Mouse (Mus musculus) ovary, adult 18-20 months (tissue): Measurements from ENCODE around the gene Slc3a2.
"Not testable (repeated sequence)": the region's sequence is repeated elsewhere in the genome, so short reads cannot be mapped to it uniquely, and the experiment has no call there.

Experiments used
- DNase-seq: peaks from one replicate; pipeline ENCODE4 v3.0.0; 2022; ENCODE audit warnings: low spot score, mixed read lengths

Gene Slc3a2

DNA sequence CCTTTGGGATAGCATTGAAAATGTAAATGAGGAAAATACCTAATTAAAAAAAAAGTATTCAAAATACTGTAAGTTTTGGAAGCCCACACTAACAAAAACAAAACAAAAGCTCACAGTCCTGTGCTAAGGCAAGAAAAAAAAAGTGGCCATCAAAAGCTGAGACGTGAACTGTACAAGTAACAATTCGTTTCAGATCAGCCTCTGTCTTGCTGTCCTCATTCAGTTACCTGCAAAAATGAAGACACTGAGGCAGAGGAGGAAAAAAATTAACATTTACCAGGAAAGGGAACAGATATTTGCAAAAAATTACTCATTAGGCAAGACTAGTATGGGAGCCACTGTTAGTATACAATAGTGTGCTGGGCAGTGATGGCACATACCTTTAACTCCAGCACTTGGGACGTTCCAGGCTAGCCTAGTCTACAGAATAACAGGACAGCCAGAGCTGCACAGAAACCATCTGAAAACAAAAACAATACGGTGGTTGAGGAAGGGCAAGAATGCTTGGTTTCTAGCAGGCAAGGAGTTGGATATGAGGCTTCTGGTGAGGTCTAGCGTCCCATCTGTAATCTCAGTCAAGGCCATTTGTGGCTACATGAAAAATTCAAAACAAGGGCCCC, 4.4 kb upstream of the Slc3a2 start:
- DNase-seq, result no peak

DNA sequence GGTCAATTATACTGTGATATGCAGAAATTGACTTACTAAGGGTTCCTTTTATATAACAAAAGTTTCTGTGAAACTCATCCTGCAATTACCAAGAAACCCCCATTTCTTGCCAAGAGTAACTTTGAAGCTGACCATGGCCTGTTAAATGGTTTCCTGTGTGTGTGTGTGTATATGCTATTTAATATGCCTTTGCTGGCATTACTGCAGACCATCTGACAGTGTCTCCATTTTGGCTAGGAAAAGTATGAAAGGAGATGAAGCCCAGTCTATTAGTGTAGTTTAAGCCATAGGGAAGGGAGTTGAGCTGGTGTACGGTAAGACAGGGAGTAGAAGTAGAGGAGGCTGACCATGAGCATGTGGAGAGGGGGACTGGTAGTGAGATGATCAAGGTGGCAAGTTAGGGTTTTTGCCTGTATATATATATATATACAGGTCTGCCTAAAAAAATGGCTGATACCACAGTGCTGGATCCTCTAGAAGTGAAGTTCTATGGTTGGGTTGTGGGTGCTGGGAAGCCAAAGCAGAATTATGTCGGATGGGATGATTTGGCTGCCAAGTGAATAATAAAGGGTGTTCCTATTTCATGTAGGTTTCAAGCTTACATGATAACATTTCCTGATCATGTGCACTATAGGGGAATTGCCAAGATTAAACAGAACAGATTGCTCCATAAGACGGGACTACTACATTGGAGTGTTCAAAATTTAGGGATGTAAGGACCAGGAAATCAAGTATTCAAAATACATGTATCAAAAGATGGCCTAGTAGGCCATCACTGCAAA, 3.6 kb upstream of the Slc3a2 start:
- DNase-seq, result no peak

DNA sequence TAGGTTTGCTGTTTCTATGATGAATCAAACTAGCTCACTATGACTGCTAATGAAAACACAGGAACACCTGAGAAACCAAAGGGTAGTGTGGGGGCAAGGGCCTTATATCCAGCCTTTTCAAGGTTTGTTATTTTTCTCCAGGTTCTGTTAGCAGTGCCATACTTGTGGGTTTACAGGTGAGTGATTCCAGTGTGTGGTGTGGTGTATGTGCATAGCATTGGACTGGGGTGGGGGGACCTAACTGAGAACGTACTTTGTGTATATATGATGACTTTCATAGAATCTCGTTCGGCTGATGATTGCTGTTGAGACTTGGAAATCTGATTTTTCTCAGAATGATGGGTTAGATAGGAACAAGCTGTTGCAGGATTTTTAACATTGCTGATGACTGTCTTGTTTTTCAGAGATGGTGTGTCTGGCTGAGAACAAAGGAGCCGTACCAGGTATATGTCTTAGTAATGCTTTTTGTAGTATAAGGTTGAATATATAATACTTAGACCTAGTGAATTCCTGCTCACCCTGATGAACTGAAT, 2.0 kb upstream of the Slc3a2 start:
- no peak for DNase-seq

DNA sequence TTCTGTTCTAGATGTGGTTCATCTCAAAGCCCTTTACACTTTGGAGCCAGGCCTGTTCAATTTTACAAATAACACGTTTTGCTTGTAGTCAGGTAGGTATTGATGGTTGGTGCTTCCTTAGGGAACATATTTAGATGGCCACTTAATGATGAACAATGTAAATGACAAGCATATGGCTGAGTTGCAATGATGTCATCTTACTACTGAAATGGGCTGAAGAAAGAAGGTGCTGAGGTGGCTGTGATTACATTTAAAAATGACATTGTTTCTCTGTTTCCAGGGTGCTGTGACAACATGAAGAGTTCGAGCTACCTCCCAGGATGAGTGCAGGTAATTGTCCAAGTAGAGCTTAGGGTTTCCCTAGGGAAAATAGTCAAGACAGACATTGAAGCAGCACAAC, 1.2 kb upstream of the Slc3a2 start:
- DNase-seq, result no peak

DNA sequence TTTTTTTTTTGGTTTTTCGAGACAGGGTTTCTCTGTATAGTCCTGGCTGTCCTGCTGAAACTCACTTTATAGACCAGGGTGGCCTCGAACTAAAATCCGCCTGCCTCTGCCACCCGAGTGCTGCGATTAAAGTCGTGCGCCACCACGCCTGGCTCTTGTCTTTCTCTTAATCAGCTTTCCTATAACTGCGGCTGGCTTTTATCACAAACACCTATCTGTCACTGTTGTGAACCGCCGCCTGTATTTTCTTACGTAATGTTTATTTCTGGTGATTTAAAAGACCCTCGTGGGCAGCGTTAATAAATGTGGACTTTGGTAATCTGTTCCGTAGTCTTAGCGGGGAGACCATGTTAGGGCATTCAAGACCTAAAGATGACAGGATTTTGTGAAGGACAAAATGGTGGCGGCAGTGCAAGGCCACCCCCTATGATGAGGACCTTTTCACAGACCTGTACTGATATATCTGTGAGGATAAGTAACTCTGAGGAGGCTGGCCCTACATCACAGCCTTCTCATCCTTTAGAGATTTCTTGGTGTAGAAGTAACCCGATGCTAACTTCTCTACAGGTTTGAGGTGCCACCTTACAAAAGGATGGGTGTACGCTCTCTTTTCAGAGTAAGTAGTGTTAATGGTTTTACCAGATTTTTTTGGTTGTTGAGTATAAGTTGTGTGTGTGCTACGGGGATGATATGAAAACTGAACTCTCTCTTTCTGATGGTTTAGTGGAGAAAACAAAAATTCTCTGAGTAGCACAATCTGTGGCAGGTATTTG, 591 bp upstream of the Slc3a2 start:
- no peak for DNase-seq

DNA sequence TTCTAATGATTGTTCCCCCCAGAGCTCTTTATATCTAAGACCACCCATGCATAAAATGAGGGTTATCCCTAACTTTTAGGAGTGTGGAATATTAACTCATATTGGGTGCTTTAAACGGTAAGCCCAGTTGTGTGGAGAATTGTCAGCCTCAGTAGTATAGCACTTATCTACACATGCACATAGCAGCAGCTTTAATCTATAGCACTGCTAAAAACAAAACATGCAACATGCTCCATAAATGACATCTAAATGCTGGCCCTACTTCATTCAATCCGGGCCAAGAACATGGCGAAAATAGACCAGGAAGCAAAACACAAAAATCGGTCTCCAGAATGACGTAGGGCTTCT, 636 bp downstream of the Slc3a2 start:
- DNase-seq, result no peak

DNA sequence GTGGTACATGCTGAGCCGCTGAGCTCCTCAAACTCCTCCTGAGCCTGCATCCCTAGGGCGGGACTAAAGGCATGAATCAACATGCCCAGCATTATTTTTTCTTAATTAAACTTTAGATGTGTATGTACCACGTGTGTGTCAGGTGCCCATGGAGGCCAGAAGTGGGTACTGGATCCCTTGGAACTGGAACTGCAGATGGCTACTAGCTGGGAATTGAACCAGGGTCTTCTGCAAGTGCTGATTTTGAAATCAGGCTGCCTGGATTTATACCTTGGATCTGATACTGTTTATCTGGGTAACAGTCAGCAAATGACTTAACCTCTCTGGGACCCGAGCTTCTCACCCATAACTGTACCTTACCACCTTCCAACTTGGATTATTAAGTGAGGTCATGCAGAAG, 1.1 kb downstream of the Slc3a2 start:
- DNase-seq, result no peak

DNA sequence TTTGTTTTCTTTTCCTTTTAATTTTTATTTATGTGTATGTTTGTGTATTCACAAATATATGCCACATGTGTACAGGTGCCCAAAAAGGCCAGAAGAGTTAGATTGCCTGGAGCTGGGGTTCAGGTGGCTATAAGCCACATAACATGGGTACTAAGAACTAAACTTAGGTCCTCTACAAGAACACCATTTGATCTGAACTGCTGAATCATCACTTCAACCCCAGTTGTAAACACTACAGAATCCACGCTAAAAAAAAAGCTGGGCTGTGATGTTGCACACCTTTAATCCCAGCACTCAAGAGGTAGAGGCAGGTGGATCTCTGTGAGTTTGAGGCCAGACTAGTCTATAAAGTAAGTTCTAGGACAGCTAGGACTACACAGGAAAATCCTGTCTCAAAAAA, 1.8 kb downstream of the Slc3a2 start:
- no peak for DNase-seq

DNA sequence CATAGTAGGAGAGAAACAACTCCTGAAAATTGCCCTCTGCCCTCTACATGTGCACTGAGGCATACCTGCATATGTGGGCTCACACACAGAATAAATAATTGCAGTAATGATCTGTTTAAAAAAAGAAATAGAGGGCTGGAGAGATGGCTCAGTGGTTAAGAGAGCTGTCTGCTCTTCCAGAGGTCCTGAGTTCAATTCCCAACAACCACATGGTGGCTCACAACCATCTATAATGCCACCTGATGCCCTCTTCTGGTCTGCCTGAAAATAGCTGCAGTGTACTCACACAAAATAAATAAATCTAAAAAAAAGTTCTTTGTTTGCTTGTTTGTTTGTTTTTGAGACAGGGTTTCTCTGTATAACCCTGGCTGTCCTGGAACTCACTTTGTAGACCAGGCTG, 4.1 kb downstream of the Slc3a2 start:
- DNase-seq, result not testable (repeated sequence)

DNA sequence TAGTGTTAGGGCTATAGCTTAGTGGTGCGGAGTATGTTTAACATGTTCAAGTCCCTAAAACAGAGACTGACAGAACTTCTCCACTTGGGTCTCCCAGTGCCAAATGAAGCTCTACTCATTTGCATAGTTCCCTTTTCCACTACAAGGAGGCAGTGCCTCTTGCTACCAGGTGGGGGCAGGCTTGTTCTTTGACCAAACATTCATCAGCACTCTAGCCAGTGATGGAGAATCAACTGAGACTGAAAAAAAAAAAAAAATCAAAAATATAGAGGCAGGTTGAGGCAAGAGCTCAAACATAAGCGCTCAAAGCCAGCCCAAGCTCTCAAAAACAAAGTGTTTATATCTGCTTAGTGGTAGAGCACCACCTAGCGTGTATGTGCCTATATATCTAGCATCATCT, 4.8 kb downstream of the Slc3a2 start:
- DNase-seq, result no peak

DNA sequence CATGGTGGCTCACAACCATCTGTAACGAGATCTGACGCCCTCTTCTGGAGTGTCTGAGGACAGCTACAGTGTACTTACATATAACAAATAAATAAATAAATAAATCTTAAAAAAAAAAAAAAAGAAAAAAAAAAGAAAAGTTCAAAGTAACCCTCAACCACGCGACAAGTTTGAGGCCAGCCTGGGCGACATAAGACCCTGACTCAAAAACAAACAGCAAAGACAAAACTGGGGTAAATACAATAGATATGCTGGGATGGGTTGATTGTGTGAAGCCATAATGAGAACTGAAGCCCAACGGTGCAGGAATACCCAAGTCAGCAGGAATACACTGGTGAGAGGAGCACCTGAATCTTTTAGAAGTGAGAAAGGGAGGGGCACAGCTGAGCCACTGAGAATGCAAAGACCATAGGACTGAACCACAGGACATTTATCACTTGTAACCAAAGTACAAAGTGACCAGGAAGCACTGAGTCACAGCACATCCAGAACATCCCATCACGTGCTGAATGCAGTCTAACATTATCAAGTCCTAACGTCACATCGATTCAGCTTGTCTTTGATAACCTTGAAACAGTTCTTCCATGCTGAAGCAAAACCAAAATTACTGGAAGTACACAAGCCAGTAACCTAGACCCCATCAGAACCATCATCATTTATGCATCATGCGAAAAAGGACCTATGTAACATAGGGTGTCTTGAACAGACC, 6.2 kb downstream of the Slc3a2 start:
- no peak for DNase-seq

DNA sequence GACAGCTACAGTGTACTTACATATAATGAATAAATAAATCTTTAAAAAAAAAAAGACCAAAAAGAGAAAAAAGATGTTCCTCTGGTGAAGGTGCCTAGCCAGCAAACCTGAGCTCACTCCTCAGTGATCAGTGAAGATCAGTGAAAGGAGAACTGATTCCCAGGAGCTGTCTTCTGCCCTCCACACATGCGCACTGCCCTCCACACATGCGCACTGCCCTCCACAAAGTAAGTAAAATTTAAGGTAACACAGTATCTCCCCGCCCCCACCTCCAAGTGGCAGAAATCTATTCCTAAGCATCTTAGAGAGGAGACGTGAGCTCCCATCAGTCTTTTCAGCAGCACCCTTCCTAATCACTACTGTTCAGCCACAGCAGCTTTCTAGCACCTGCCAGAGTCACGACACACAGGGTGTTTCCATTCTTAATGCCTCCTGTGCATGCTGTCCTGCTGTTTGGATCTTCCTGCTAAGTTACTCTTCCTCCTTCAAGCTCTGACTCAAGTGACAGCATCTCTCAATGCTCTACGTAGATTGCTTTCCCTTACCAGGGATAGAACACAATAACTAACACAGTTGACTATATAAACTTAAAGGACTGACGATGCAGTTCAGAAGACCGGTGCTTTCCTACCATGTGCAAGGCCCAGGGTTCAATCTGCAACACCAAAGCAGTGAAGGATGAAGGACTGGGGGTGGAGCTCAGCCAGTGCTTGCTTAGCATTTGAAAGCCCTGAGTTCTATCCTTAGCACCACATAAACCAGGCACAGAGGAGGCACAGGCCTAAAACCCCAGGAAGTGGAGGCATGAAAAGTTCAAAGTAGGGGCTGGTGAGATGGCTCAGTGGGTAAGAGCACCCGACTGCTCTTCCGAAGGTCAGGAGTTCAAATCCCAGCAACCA, 7.1 kb downstream of the Slc3a2 start:
- DNase-seq, result no peak

DNA sequence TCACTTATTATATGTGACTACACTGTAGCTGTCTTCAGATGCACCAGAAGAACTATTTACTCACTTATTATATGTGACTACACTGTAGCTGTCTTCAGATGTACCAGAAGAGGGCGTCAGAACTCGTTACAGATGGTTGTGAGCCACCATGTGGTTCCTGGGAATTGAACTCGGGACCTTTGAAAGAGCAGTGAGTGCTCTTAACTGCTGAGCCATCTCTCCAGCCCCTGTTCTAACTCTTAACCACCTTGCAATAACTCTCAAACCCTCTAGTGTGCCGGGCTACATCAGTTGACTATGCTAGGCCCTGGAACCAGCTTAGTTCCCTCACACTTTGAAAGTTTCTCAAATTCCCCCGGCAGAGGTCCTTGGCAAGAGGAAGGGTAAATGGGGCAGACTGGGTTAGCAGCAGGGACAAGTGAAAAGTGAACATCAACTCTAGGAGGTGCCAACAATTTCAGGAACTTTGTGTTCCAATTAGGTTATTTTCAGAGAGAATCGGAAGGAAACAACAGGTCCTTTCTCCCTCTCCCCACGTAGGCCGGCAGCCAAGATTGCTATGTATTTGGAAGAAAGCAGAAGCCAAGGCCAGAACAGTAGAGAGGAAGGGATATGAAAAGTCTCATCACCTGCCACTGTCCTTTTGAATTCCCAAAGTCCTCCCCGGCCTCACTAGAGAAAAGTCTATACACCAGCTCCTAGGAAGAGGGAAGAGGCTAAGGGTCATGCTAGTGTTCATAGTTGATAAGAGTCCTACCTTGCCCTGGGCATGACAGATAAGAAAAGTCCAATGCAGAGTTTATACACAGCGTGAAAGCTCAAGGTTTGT, 8.3 kb downstream of the Slc3a2 start:
- DNase-seq, result no peak

DNA sequence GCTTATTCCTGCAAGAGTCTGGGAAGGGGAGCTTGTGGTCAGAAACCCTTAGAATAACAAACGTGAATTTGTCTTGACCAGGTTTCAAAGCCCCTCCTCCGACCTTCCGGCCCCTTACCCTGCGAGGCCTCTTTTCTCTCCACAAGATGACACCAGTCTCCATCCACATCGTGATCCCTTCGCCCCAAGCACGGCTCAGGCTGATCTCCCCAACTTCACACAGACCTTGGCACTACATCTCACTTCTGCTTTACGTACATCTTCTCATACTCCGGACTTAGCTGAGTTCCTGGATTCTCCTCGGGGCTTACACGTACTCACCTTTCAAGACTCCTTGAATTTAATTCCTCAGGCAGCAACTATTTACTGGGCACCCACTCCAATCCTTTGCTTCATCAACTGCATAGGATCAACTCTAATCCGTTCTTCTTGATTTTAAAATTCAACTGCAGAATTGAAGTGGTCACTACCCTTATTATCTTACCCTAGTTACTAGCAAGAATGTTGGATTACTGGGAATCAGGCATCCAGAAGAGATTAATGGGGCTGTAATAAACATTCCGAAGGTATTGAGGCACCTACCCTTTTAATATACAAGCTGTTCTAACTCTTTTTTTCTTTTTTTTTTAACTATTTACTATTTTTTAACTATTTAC, 9.0 kb downstream of the Slc3a2 start:
- DNase-seq, result no peak

DNA sequence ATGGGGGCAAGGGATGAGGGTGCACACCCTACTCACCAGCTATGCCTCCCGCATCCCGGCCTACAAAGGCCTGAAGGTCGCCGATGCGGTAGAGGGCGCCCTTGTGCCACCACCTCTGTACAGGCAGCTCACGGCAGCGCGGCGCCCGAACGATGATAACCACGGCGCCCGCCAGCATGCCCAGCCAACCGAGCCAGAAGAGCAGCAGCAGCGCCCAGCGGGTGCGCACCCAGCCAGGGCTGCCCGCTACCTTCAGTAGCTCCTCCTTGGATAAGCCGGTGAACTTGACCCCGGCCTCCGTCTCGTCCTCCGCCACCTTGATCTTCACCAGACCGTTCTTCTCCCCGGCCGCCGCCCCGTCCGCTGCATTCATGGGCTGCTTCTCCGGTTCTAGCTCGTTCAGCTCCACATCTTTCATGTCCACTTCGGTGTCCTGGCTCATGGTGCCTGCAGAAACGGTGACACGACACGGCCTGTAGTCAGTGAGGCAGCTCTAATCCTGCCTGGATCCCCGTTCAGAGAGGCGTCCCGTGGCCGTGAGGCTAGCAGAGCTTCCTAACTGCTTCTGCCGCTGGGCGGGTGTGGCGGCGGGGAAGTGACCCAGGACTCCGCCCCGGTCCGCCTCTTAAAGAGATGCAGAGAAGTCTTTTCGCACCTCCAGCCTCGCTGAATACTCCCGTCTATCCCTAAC, 9.7 kb downstream of the Slc3a2 start:
- DNase-seq, result peak; percentile 88

DNA sequence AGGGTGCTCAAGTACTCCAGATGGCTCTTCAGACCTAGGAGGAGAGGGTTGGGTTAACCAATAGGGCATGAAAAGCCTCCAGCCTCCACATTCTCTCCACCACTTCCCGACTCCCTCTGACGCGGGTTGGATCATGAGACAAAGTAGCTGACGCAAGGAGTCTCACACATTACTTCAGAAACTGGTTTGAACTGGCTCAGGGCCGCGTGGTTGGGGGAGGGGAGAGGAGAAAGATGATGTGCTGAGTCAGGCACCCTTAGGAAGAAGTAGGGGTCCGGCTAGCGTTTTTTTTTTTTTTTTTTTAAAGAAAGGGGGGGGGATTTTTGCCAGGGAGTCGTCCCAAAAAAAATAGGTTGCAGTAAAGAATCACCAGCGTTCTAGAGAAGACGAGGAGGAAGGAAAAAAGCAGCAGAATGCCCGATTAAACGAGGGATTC, 10.3 kb downstream of the Slc3a2 start:
- peak; percentile 66 for DNase-seq

DNA sequence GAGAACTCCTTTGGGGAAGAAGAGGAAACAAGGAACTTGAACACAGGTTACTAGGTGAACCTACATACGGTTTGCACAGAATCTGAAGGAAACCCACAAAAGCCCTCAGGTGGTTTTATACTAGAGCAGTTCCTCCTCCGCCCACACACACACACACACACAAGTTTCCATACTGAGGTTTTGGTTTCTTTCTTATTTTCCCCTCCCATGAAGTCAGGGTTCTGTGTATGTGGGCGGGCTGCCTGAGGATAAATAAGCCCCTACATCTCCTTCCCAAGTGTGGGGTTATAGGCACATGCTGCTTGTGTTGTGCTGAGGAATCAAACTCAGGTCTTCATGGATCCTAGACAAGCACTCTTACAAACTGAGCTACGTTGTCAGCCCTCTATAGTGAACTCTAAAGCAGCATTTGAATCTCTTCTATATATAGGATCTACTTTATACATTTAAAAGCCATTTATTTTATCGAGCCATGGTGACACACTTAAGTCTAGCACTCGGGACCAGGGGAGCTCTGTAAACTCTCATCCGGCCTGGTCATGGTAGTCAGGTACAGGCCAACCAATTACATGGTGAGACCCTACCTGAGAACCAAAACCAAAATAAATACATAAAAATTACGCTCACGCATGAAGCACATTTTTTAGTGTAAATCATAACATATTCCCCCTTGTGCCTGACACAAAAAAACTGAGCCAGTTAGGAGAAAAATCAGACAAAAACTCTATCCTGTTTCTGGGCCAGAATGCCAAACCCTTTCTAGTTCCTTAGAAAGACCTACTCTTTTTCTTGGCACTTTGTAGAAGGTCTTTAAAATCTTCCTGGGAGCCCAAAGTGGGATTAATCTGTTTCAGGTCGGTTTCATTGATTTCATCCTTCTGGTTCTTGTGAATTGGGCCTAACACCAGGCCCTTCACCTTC, 11.0 kb downstream of the Slc3a2 start:
- no peak for DNase-seq

DNA sequence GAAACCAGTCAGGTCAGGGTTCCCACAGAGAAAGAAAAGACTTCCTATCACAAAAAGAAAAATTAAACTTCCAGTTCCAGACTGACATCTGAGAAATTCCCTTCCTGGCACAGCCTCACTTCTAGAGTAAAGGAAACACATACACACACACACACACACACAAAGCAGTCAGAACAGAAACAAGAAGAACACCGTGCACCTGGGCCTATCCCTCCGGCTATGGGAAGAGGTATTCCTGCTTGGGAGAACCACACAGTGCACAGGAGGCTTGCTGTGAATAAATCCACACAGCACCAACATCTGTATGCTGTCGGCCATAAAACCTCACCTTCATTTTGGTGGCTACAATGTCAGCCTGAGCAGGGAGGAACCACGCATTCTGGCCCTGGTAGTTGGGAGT, 11.7 kb downstream of the Slc3a2 start:
- no peak for DNase-seq
